Mouse (Mus musculus): Measurements from ENCODE around the gene Samt4.
"Not testable (repeated sequence)": the region's sequence is repeated elsewhere in the genome, so short reads cannot be mapped to it uniquely, and the experiment has no call there.

Samt4 gene

GRCm38 (mm10) chrX:154481702-154482101 lies at the start of gene Samt4:
Gene Samt4 (plus strand): TSS chrX:154482002.
- DNase-seq (ENCODE audit: low spot score in 2 of 2): no peak

GRCm38 (mm10) chrX:154443696-154444095 lies 38.1 kb upstream of the Samt4 start:
- not testable (repeated sequence) for DNase-seq (ENCODE audit: low spot score in 2 of 2)

- not testable (repeated sequence) for DNase-seq (ENCODE audit: low spot score in 2 of 2)
Observed at GRCm38 (mm10) chrX:154468386-154468785, 13.4 kb upstream of the Samt4 start.

Data from thymus, postnatal 10 days (tissue).